Mouse (Mus musculus) limb, embryonic 11.5 days (tissue): ENCODE measurements around the gene Trio. TPM values are rescaled to one million over a fixed set of nuclear protein-coding genes. Genes with fewer than 3 reads are reported as not detected.
A peak's percentile ranks its signal among the peaks of the same experiment; 100 is the strongest.

Experiments
- ATAC-seq: fragments of 200-750 bp; cut with Nextera tagmentation; 2 replicates; pipeline ENCODE4 v1.8.0; 2017; ENCODE audit warnings: low read depth; ENCODE audit not compliant: insufficient number of reproducible peaks, low FRiP score, low TSS enrichment
- DNase-seq: peaks from one replicate; pipeline ENCODE4 v3.0.0-alpha.2; 2015; ENCODE audit warnings: low spot score
- H3K27ac ChIP-seq: fragments of 300-500 bp; sonication (generic); replicated peaks from 2 replicates; pipeline ENCODE4 v1.5.1; 2014; ENCODE audit warnings: low read depth, mild to moderate bottlenecking, low read length
- H3K27me3 ChIP-seq: fragments of 300-500 bp; sonication (generic); 2 replicates; pipeline ENCODE4 v1.6.1; 2014; ENCODE audit warnings: mild to moderate bottlenecking, low read length, mixed read lengths; ENCODE audit not compliant: control insufficient read depth, insufficient read depth
- H3K36me3 ChIP-seq: fragments of 300-500 bp; sonication (generic); 2 replicates; pipeline ENCODE4 v1.6.1; 2014; ENCODE audit warnings: mild to moderate bottlenecking, low read length, moderate library complexity, mixed read lengths; ENCODE audit not compliant: control insufficient read depth, insufficient read depth
- H3K4me1 ChIP-seq: fragments of 300-500 bp; sonication (generic); 2 replicates; pipeline ENCODE4 v1.6.1; 2014; ENCODE audit warnings: low read length, mixed read lengths; ENCODE audit not compliant: control insufficient read depth, insufficient read depth
- H3K4me2 ChIP-seq: fragments of 300-500 bp; sonication (generic); 2 replicates; pipeline ENCODE4 v1.6.1; 2014; ENCODE audit warnings: low read depth, mild to moderate bottlenecking, moderate library complexity; ENCODE audit not compliant: severe bottlenecking
- H3K4me3 ChIP-seq: fragments of 300-500 bp; sonication (generic); 2 replicates; pipeline ENCODE4 v1.5.1; 2014; ENCODE audit warnings: low read depth, low read length
- H3K9ac ChIP-seq: fragments of 300-500 bp; sonication (generic); 2 replicates; pipeline ENCODE4 v1.6.1; 2014; ENCODE audit warnings: mild to moderate bottlenecking, low read length
- H3K9me3 ChIP-seq: fragments of 300-500 bp; sonication (generic); 2 replicates; pipeline ENCODE4 v1.6.1; 2016; ENCODE audit warnings: low read length; ENCODE audit not compliant: control insufficient read depth
- WGBS: fragments of 180-500 bp; shearing (Covaris S2); extraction: QIAGEN DNeasy Blood & Tissue Kit; methylation state at CpG from one replicate; pipeline ENCODE4 v1.1.7; 2014; 5-methylcytosine and 5-hydroxymethylcytosine counted together
- polyA plus RNA-seq: library from polyadenylated mRNA; unstranded; fragments of >200 nt; fragmentation: Nextera tagmentation; extraction: Ambion mirVana; gene quantifications from 2 replicates; pipeline ENCODE4 v1.2.1, GENCODE M21; 2014

Trio gene
- polyA plus RNA-seq, 1 experiment from 2014 or later, result 64.8 TPM

GRCm38 (mm10) chr15:27691213-27691612 is 334.4 kb downstream of the Trio start:
- no peak overlapping the region for H3K27ac ChIP-seq
- H3K27me3 ChIP-seq, result no peaks in the 10 kb centered on the region
- no peak overlapping the region for H3K4me2 ChIP-seq
- ATAC-seq (no peak), DNase-seq (no peak)
- no peak overlapping the region for H3K4me3 ChIP-seq
- no peaks in the 10 kb centered on the region for H3K9me3 ChIP-seq
- H3K4me1 ChIP-seq, result no peaks in the 10 kb centered on the region
- no peak overlapping the region for H3K9ac ChIP-seq
- WGBS, result 87% methylated on average over 7 of the region's 7 CpGs
- no peaks in the 10 kb centered on the region for H3K36me3 ChIP-seq

DNA sequence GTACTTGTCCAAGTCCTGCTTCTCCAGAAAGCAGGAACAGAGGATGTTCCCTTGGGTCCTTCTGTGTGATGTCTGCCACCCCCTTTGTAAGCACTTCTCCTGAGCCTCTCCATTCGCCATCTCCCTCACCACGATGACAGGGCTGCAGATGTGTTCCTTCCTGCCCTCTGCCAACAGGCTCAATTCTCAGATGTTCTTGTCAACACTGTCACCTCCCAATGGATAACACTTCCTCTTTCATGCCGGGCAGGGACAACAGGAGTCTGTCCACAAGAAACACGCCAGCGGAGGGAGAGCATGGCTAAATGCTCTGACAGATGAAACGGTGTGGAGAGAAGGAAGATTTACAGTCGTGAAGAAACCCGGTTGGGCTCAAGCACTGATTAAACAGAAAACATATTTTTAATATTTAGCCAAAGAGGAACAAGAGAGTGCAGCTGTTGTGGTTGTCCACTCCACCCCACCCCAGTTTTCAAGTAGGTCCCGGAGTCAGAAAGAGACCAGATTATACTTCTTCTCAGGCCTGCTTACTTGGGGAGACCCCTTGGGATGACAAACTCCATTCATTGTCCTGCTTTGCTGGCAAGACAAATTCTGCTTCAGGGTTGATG is 337.5 kb downstream of the Trio start:
- Histone ChIP-seq H3K36me3 (no peaks in the 10 kb centered on the region), H3K27ac (no peak overlapping the region), H3K4me2 (no peak overlapping the region), H3K4me1 (no peaks in the 10 kb centered on the region), H3K9me3 (no peaks in the 10 kb centered on the region), H3K9ac (no peak overlapping the region), H3K27me3 (no peaks in the 10 kb centered on the region), H3K4me3 (no peak overlapping the region)
- DNase-seq (no peak), ATAC-seq (no peak)
- 79% methylated on average over 9 of the region's 9 CpGs for WGBS

DNA sequence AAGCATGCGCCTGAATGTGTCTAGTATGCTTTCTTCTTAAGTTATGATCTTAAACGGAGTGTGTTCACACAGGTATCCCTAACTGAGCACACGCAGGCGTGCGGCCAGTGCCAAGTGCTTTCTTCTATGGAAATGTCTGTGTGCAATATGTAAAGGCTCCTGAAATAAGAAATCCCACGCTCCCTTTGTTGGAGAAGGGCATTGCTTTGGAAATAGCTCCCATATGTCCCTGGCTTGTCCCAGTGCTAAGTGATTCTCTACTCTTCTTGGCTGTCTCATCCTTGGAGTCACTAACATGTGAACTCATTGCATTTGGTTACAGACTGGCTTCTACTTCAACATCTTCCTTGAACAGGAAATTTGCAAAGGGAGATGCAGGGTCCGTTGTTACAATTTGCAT is 340.8 kb downstream of the Trio start:
- Histone ChIP-seq H3K36me3 (no peaks in the 10 kb centered on the region), H3K9me3 (no peaks in the 10 kb centered on the region), H3K27ac (no peak overlapping the region), H3K4me3 (no peak overlapping the region), H3K4me2 (no peak overlapping the region), H3K27me3 (no peaks in the 10 kb centered on the region), H3K9ac (no peak overlapping the region), H3K4me1 (0 out of 2 replicates have a peak, but pooled peaks cover 3% of the 10 kb centered on the region)
- WGBS, result 89% methylated on average over 7 of the region's 7 CpGs
- ATAC-seq, result no peak
- no peak for DNase-seq

DNA sequence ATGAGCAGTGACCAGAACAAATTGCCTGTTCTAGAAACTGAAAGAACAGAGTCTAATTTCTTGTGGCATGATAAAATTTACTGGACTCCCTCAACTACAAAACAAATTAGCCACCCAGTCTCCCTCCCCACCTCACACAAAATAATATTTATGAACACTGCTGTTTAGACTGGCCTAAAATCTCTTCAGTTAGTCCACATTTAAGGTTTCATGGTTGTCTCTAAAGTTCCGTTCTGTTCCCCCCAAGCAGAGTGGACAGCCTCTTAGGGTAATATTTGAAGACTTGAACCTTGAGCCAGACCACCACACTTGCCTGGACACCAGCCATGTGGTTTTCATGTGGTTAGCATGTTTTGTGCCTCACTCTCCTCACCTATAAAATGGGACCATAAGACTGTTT is 342.4 kb downstream of the Trio start:
- no peak overlapping the region for H3K4me3 ChIP-seq
- DNase-seq, result no peak
- H3K9ac ChIP-seq, result no peak overlapping the region
- ATAC-seq, result no peak
- 84% methylated on average over 1 of the region's 1 CpGs for WGBS
- no peaks in the 10 kb centered on the region for H3K36me3 ChIP-seq
- H3K4me2 ChIP-seq, result no peak overlapping the region
- no peaks in the 10 kb centered on the region for H3K9me3 ChIP-seq
- H3K27me3 ChIP-seq, result no peaks in the 10 kb centered on the region
- H3K27ac ChIP-seq, result no peak overlapping the region
- 0 out of 2 replicates have a peak, but pooled peaks cover 3% of the 10 kb centered on the region for H3K4me1 ChIP-seq

DNA sequence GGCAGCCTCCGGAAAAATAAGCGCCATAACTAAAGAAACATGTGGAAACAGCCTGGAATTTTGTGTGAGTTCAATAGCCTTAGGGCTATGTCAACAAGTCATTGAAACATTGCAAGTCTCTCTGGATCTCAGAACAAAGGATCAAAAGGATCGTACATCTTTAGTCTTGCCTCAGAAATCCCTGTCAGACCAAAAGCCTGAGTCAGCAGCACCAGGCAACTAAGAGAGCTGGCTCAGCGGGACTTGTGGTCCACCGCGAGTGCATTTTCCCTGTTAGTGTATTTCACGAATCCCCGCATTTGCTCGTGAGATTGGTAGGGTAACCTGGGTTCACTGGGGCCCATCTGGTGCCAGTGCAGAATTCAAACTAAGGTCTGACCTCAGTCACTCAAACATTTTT is 343.0 kb downstream of the Trio start:
- Histone ChIP-seq H3K4me1 (0 out of 2 replicates have a peak, but pooled peaks cover 3% of the 10 kb centered on the region), H3K27ac (no peak overlapping the region), H3K27me3 (no peaks in the 10 kb centered on the region), H3K4me3 (no peak overlapping the region), H3K9ac (no peak overlapping the region), H3K36me3 (no peaks in the 10 kb centered on the region), H3K9me3 (no peaks in the 10 kb centered on the region), H3K4me2 (no peak overlapping the region)
- ATAC-seq (no peak), DNase-seq (no peak)
- WGBS, result 59% methylated on average over 9 of the region's 9 CpGs

GRCm38 (mm10) chr15:27681419-27682187 is 344.0 kb downstream of the Trio start, which contains the start of gene Otulinl:
Otulinl (minus strand) TSS chr15:27681579.
- peak within 1 kb of the TSS; percentile 68 for H3K9ac ChIP-seq
- no peaks in the 10 kb centered on the region for H3K9me3 ChIP-seq
- peak within 1 kb of the TSS; percentile 62 for H3K4me3 ChIP-seq
- H3K27ac ChIP-seq, result no peak within 1 kb of the TSS
- peak; percentile 95 for DNase-seq
- 0 out of 2 replicates have a peak, but pooled peaks cover 3% of the 10 kb centered on the region for H3K4me1 ChIP-seq
- no peaks in the 10 kb centered on the region for H3K27me3 ChIP-seq
- no peaks in the 10 kb centered on the region for H3K36me3 ChIP-seq
- peak within 1 kb of the TSS; percentile 94 for H3K4me2 ChIP-seq
- 2% methylated on average over 59 of the region's 59 CpGs for WGBS
- ATAC-seq, result peak; percentile 99

GRCm38 (mm10) chr15:27680997-27681396 is 344.7 kb downstream of the Trio start:
- Histone ChIP-seq H3K4me1 (0 out of 2 replicates have a peak, but pooled peaks cover 3% of the 10 kb centered on the region), H3K36me3 (no peaks in the 10 kb centered on the region), H3K9ac (peak overlapping the region; percentile 68), H3K9me3 (no peaks in the 10 kb centered on the region), H3K4me2 (peak overlapping the region; percentile 94), H3K4me3 (peak overlapping the region; percentile 62), H3K27me3 (no peaks in the 10 kb centered on the region), H3K27ac (no peak overlapping the region)
- no peak for DNase-seq
- 2% methylated on average over 28 of the region's 28 CpGs for WGBS
- peak; percentile 13; the same call in 1 of the 2 replicates for ATAC-seq
